Mouse (Mus musculus): Measurements from ENCODE around the gene Olfr1122. TPM values are rescaled to one million over a fixed set of nuclear protein-coding genes. Genes with fewer than 3 reads are reported as not detected.
"Not testable (repeated sequence)": the region's sequence is repeated elsewhere in the genome, so short reads cannot be mapped to it uniquely, and the experiment has no call there.

Olfr1122 gene
- polyA plus RNA-seq (2014; fragmentation: Nextera tagmentation; extraction: Ambion mirVana) = not detected in 2 replicates

DNA sequence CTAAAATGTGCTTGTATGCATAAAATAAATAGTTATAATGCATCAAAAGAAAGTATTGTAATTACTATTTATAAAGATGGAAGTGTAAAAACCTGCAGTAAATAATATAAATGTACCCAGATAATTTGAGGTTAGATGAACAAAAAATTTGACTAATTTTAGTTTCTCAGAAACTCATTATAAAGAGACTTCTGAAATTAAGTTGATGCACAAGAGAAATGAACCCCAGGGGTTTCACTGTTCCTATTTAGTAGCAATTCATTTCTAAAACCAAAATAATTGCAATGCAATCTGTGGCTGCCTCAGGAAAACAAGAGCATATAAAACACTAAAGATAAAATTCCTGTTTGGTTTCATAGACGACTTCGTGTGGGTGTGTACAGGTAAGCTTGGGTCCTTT lies at the start of gene Olfr1122:
Gene Olfr1122 (plus strand): TSS at position 301 of the 400 bp plus-strand sequence.
- Histone ChIP-seq H3K9me3 (ENCODE audit: control insufficient read depth, low read length) (no peaks in the 10 kb centered on the region), H3K4me2 (ENCODE audit: low read length) (no peak within 1 kb of the TSS), H3K27me3 (replicated peaks; ENCODE audit: control insufficient read depth, insufficient read depth, low read length) (no peaks in the 10 kb centered on the region), H3K4me3 (ENCODE audit: low read depth, low read length) (no peak within 1 kb of the TSS), H3K9ac (ENCODE audit: low read length) (no peak within 1 kb of the TSS), H3K4me1 (replicated peaks; ENCODE audit: control insufficient read depth, insufficient read depth, low read length) (no peaks in the 10 kb centered on the region), H3K36me3 (ENCODE audit: control insufficient read depth, insufficient read depth, low read length) (no peaks in the 10 kb centered on the region), H3K27ac (ENCODE audit: low read depth) (no peak within 1 kb of the TSS)
- WGBS = 81% methylated on average over 2 of the region's 2 CpGs
- DNase-seq (ENCODE audit: low spot score) (no peak), ATAC-seq (replicated peaks; ENCODE audit: low FRiP score, low TSS enrichment, low read depth) (no peak)

- no peak within 1 kb of the TSS for H3K4me3 ChIP-seq (ENCODE audit: low read depth, low read length)
- H3K9me3 ChIP-seq (ENCODE audit: control insufficient read depth, low read length) = no peaks in the 10 kb centered on the region
- no peak within 1 kb of the TSS for H3K27ac ChIP-seq (ENCODE audit: low read depth)
- no peaks in the 10 kb centered on the region for H3K4me1 ChIP-seq (replicated peaks; ENCODE audit: control insufficient read depth, insufficient read depth, low read length)
- DNase-seq (ENCODE audit: low spot score) (no peak), ATAC-seq (replicated peaks; ENCODE audit: low FRiP score, low TSS enrichment, low read depth) (no peak)
- no peaks in the 10 kb centered on the region for H3K27me3 ChIP-seq (replicated peaks; ENCODE audit: control insufficient read depth, insufficient read depth, low read length)
- WGBS = 53% methylated on average over 2 of the region's 2 CpGs
- H3K4me2 ChIP-seq (ENCODE audit: low read length) = no peak within 1 kb of the TSS
- no peak within 1 kb of the TSS for H3K9ac ChIP-seq (ENCODE audit: low read length)
- no peaks in the 10 kb centered on the region for H3K36me3 ChIP-seq (ENCODE audit: control insufficient read depth, insufficient read depth, low read length)
Observed at GRCm38 (mm10) chr2:87354515-87354914, 31.1 kb upstream of the Olfr1122 start, which contains the start of gene Olfr1120. TSS of gene Olfr1120 (plus strand) at chr2:87354815.

- H3K4me3 ChIP-seq (ENCODE audit: low read depth, low read length); H3K9ac ChIP-seq (ENCODE audit: low read length); H3K4me1 ChIP-seq (replicated peaks; ENCODE audit: control insufficient read depth, insufficient read depth, low read length); ATAC-seq (replicated peaks; ENCODE audit: low FRiP score, low TSS enrichment, low read depth); H3K27ac ChIP-seq (ENCODE audit: low read depth); DNase-seq (ENCODE audit: low spot score); H3K27me3 ChIP-seq (replicated peaks; ENCODE audit: control insufficient read depth, insufficient read depth, low read length); H3K4me2 ChIP-seq (ENCODE audit: low read length); H3K9me3 ChIP-seq (ENCODE audit: control insufficient read depth, low read length); H3K36me3 ChIP-seq (ENCODE audit: control insufficient read depth, insufficient read depth, low read length): not testable (repeated sequence)
- 95% methylated on average over 2 of the region's 2 CpGs for WGBS
Observed at GRCm38 (mm10) chr2:87360121-87360520, 25.5 kb upstream of the Olfr1122 start.

- DNase-seq (ENCODE audit: low spot score) = no peak
- Histone ChIP-seq H3K4me3 (ENCODE audit: low read depth, low read length) (no peak within 1 kb of the TSS), H3K4me1 (replicated peaks; ENCODE audit: control insufficient read depth, insufficient read depth, low read length) (no peaks in the 10 kb centered on the region), H3K4me2 (ENCODE audit: low read length) (no peak within 1 kb of the TSS), H3K9ac (ENCODE audit: low read length) (no peak within 1 kb of the TSS), H3K27ac (ENCODE audit: low read depth) (no peak within 1 kb of the TSS), H3K9me3 (ENCODE audit: control insufficient read depth, low read length) (no peaks in the 10 kb centered on the region), H3K27me3 (replicated peaks; ENCODE audit: control insufficient read depth, insufficient read depth, low read length) (no peaks in the 10 kb centered on the region), H3K36me3 (ENCODE audit: control insufficient read depth, insufficient read depth, low read length) (no peaks in the 10 kb centered on the region)
- 49% methylated on average over 1 of the region's 1 CpGs for WGBS
- no peak for ATAC-seq (replicated peaks; ENCODE audit: low FRiP score, low TSS enrichment, low read depth)
Observed at GRCm38 (mm10) chr2:87369595-87369994, 16.1 kb upstream of the Olfr1122 start, which contains the start of gene Olfr1121. TSS of gene Olfr1121 (plus strand) at chr2:87369895.

GRCm38 (mm10) chr2:87371726-87372125 lies 13.9 kb upstream of the Olfr1122 start:
- no peaks in the 10 kb centered on the region for H3K4me1 ChIP-seq (replicated peaks; ENCODE audit: control insufficient read depth, insufficient read depth, low read length)
- no peak overlapping the region for H3K4me2 ChIP-seq (ENCODE audit: low read length)
- DNase-seq (ENCODE audit: low spot score) (no peak), ATAC-seq (replicated peaks; ENCODE audit: low FRiP score, low TSS enrichment, low read depth) (no peak)
- H3K36me3 ChIP-seq (ENCODE audit: control insufficient read depth, insufficient read depth, low read length) = no peaks in the 10 kb centered on the region
- no peak overlapping the region for H3K9ac ChIP-seq (ENCODE audit: low read length)
- WGBS = 84% methylated on average over 4 of the region's 4 CpGs
- H3K4me3 ChIP-seq (ENCODE audit: low read depth, low read length) = no peak overlapping the region
- H3K9me3 ChIP-seq (ENCODE audit: control insufficient read depth, low read length) = no peaks in the 10 kb centered on the region
- no peaks in the 10 kb centered on the region for H3K27me3 ChIP-seq (replicated peaks; ENCODE audit: control insufficient read depth, insufficient read depth, low read length)
- no peak overlapping the region for H3K27ac ChIP-seq (ENCODE audit: low read depth)

DNA sequence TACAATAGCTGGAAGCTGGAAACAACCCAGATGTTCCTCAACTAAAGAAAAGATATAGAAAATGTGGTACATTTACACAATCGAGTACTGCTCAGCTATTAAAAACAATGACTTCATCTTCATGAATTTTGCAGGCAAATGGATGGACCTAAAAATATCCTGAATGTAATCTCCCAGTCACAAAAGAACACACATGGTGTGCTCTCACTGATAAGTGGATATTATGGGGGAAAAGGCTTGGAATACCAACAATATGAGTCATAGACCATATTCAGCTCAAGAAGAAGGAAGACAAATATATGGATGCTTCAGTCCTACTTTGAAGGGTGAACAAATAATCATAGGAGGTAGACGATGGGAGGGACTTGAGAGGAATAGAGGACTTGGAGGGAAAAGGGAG lies 1.7 kb upstream of the Olfr1122 start:
- H3K27me3 ChIP-seq (replicated peaks; ENCODE audit: control insufficient read depth, insufficient read depth, low read length) = no peaks in the 10 kb centered on the region
- 78% methylated on average over 2 of the region's 2 CpGs for WGBS
- H3K27ac ChIP-seq (ENCODE audit: low read depth) = no peak overlapping the region
- no peak for DNase-seq (ENCODE audit: low spot score)
- no peak overlapping the region for H3K4me3 ChIP-seq (ENCODE audit: low read depth, low read length)
- no peaks in the 10 kb centered on the region for H3K9me3 ChIP-seq (ENCODE audit: control insufficient read depth, low read length)
- no peaks in the 10 kb centered on the region for H3K36me3 ChIP-seq (ENCODE audit: control insufficient read depth, insufficient read depth, low read length)
- H3K4me2 ChIP-seq (ENCODE audit: low read length) = no peak overlapping the region
- H3K4me1 ChIP-seq (replicated peaks; ENCODE audit: control insufficient read depth, insufficient read depth, low read length) = no peaks in the 10 kb centered on the region
- ATAC-seq (replicated peaks; ENCODE audit: low FRiP score, low TSS enrichment, low read depth) = no peak
- H3K9ac ChIP-seq (ENCODE audit: low read length) = no peak overlapping the region

DNA sequence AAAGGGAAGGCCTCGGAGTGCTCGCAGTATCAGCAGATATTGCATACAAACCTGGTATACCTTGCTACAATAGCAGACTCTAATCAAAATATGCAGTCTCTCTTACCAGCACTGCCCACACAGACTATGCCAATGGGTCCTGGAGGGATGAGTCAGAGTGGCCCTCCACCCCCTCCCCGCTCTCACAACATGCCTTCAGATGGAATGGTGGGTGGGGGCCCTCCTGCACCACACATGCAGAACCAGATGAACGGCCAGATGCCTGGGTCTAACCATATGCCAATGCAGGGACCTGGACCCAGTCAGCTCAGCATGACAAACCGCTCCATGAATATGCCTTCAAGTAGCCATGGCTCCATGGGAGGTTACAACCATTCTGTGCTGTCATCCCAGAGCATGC lies 8.0 kb downstream of the Olfr1122 start:
- not testable (repeated sequence) for H3K4me1 ChIP-seq (replicated peaks; ENCODE audit: control insufficient read depth, insufficient read depth, low read length)

GRCm38 (mm10) chr2:87394686-87395085 lies 9.0 kb downstream of the Olfr1122 start:
- not testable (repeated sequence) for H3K4me2 ChIP-seq (ENCODE audit: low read length); H3K9ac ChIP-seq (ENCODE audit: low read length); H3K4me3 ChIP-seq (ENCODE audit: low read depth, low read length); DNase-seq (ENCODE audit: low spot score); H3K36me3 ChIP-seq (ENCODE audit: control insufficient read depth, insufficient read depth, low read length); H3K27me3 ChIP-seq (replicated peaks; ENCODE audit: control insufficient read depth, insufficient read depth, low read length); H3K9me3 ChIP-seq (ENCODE audit: control insufficient read depth, low read length); ATAC-seq (replicated peaks; ENCODE audit: low FRiP score, low TSS enrichment, low read depth); H3K4me1 ChIP-seq (replicated peaks; ENCODE audit: control insufficient read depth, insufficient read depth, low read length); H3K27ac ChIP-seq (ENCODE audit: low read depth)
- WGBS = 85% methylated on average over 7 of the region's 7 CpGs

More for the DNA sequence above, 8.0 kb downstream of the Olfr1122 start:
- not testable (repeated sequence) for H3K36me3 ChIP-seq (ENCODE audit: control insufficient read depth, insufficient read depth, low read length); DNase-seq (ENCODE audit: low spot score); H3K27ac ChIP-seq (ENCODE audit: low read depth); ATAC-seq (replicated peaks; ENCODE audit: low FRiP score, low TSS enrichment, low read depth); H3K9me3 ChIP-seq (ENCODE audit: control insufficient read depth, low read length); H3K27me3 ChIP-seq (replicated peaks; ENCODE audit: control insufficient read depth, insufficient read depth, low read length); H3K9ac ChIP-seq (ENCODE audit: low read length); H3K4me3 ChIP-seq (ENCODE audit: low read depth, low read length); H3K4me2 ChIP-seq (ENCODE audit: low read length)
- 89% methylated on average over 5 of the region's 5 CpGs for WGBS

GRCm38 (mm10) chr2:87416335-87416734 lies 30.7 kb downstream of the Olfr1122 start, which contains the start of gene Olfr1123:
TSS of gene Olfr1123 (plus strand) at chr2:87416635.
- Histone ChIP-seq H3K4me1 (replicated peaks; ENCODE audit: control insufficient read depth, insufficient read depth, low read length) (no peaks in the 10 kb centered on the region), H3K9ac (ENCODE audit: low read length) (no peak within 1 kb of the TSS), H3K4me3 (ENCODE audit: low read depth, low read length) (no peak within 1 kb of the TSS), H3K4me2 (ENCODE audit: low read length) (no peak within 1 kb of the TSS), H3K36me3 (ENCODE audit: control insufficient read depth, insufficient read depth, low read length) (no peaks in the 10 kb centered on the region), H3K27me3 (replicated peaks; ENCODE audit: control insufficient read depth, insufficient read depth, low read length) (no peaks in the 10 kb centered on the region), H3K9me3 (ENCODE audit: control insufficient read depth, low read length) (no peaks in the 10 kb centered on the region), H3K27ac (ENCODE audit: low read depth) (no peak within 1 kb of the TSS)
- ATAC-seq (replicated peaks; ENCODE audit: low FRiP score, low TSS enrichment, low read depth) = no peak
- DNase-seq (ENCODE audit: low spot score) = no peak
- WGBS = 73% methylated on average over 1 of the region's 1 CpGs
